Mouse (Mus musculus) ES-E14 (cell line): ENCODE measurements around the gene Nt5m. TPM values are rescaled to one million over a fixed set of nuclear protein-coding genes. Genes with fewer than 3 reads are reported as not detected.

Experiments
- DNase-seq: peaks from one replicate; pipeline ENCODE4 v3.0.0-alpha.2; 2013; ENCODE audit warnings: low read depth, low spot score
- H3K27ac ChIP-seq: 2 replicates; pipeline ENCODE4 v1.5.1; 2012; ENCODE audit warnings: low read depth, mild to moderate bottlenecking, low read length, moderate library complexity, mixed read lengths; ENCODE audit not compliant: poor library complexity, insufficient read depth, severe bottlenecking
- H3K36me3 ChIP-seq: 2 replicates; pipeline ENCODE4 v1.6.1; 2012; ENCODE audit warnings: mild to moderate bottlenecking, low read length, moderate library complexity, mixed read lengths; ENCODE audit not compliant: control insufficient read depth, poor library complexity, insufficient read depth, severe bottlenecking
- H3K4me1 ChIP-seq, 2 experiments: fragments of 150-350 bp in 1 of 2; sonication (generic) in 1 of 2; 2 replicates each; pipeline ENCODE4 v1.6.1; 2012; ENCODE audit warnings: low read length in 2 of 2, mild to moderate bottlenecking in 1 of 2, mixed read lengths in 1 of 2; ENCODE audit not compliant: control insufficient read depth in 2 of 2, insufficient read depth in 2 of 2, poor library complexity in 1 of 2
- H3K4me3 ChIP-seq, 2 experiments: fragments of 150-350 bp in 1 of 2; sonication (generic) in 1 of 2; 2 replicates each; pipeline ENCODE4 v1.5.1; 2012; ENCODE audit warnings: low read length in 2 of 2, low read depth in 1 of 2, mild to moderate bottlenecking in 1 of 2, mixed read lengths in 1 of 2; ENCODE audit not compliant: insufficient read depth in 1 of 2, poor library complexity in 1 of 2, severe bottlenecking in 1 of 2
- H3K9ac ChIP-seq: 2 replicates; pipeline ENCODE4 v1.6.1; 2012; ENCODE audit warnings: low read depth, mild to moderate bottlenecking, low read length, mixed read lengths; ENCODE audit not compliant: poor library complexity, insufficient read depth, severe bottlenecking
- H3K9me3 ChIP-seq: fragments of 150-350 bp; sonication (generic); 2 replicates; pipeline ENCODE4 v1.6.1; 2012; ENCODE audit warnings: low read depth, mild to moderate bottlenecking, low read length; ENCODE audit not compliant: control insufficient read depth, insufficient read depth
- CHD2 ChIP-seq: IDR thresholded peaks from 2 replicates; pipeline ENCODE4 v1.6.1; 2014; ENCODE audit warnings: mild to moderate bottlenecking, low read depth, low read length, inconsistent platforms
- HCFC1 ChIP-seq: IDR thresholded peaks from 2 replicates; pipeline ENCODE4 v1.6.1; 2012; ENCODE audit warnings: low read length, inconsistent platforms, borderline replicate concordance; ENCODE audit not compliant: insufficient read depth
- MAFK ChIP-seq: IDR thresholded peaks from 2 replicates; pipeline ENCODE4 v1.6.1; 2014; ENCODE audit warnings: mild to moderate bottlenecking, low read depth, low read length, inconsistent platforms; ENCODE audit not compliant: insufficient read depth
- ZC3H11A ChIP-seq: IDR thresholded peaks from 2 replicates; pipeline ENCODE4 v1.6.1; 2012; ENCODE audit warnings: low read depth, mild to moderate bottlenecking, inconsistent platforms, low read length, borderline replicate concordance
- ZNF384 ChIP-seq: IDR thresholded peaks from 2 replicates; pipeline ENCODE4 v1.6.1; 2012; ENCODE audit warnings: low read depth, low read length, inconsistent platforms
- in situ Hi-C, 2 experiments: fragments of 600-800 bp; cut with MboI; formaldehyde crosslinking; loops; one replicate each; pipeline ENCODE4 v1.15.1; 2025; ENCODE audit warnings: low sequenced_read_pairs in 2 of 2, inconsistent platforms in 1 of 2; ENCODE audit not compliant: unreplicated experiment in 2 of 2
- total RNA-seq: library from RNA; depleted of rRNA; stranded (reverse); fragments of 300-350 nt; gene quantifications from 2 replicates; pipeline ENCODE4 v1.2.3, GENCODE M21; 2012

The Nt5m gene
- total RNA-seq, 1 experiment, result 7.8 TPM

- no peaks in the 10 kb centered on the region for H3K36me3 ChIP-seq
- H3K4me1 ChIP-seq, result peaks cover 3 to 10% of the 10 kb centered on the region in 2 experiments; a peak in 3 of 4 replicates
- no peak overlapping the region for H3K27ac ChIP-seq
- H3K4me3 ChIP-seq, result no peak overlapping the region
- no peak for DNase-seq
- in situ Hi-C loops, result no loop called here
- H3K9me3 ChIP-seq, result no peaks in the 10 kb centered on the region
- TF ChIP-seq HCFC1 (no peak), ZNF384 (no peak), MAFK (no peak), CHD2 (no peak), ZC3H11A (no peak)
- no peak overlapping the region for H3K9ac ChIP-seq
Measured at GRCm38 (mm10) chr11:59911523-59911922, 72.3 kb downstream of the Nt5m start.

- Histone ChIP-seq H3K9me3 (no peaks in the 10 kb centered on the region), H3K9ac (no peak overlapping the region), H3K27ac (no peak overlapping the region), H3K4me3 (no peak overlapping the region), H3K36me3 (no peaks in the 10 kb centered on the region), H3K4me1 (peaks cover 0 to 3% of the 10 kb centered on the region in 2 experiments; a peak in 2 of 4 replicates)
- in situ Hi-C loops, result no loop called here
- TF ChIP-seq MAFK (no peak), ZNF384 (no peak), HCFC1 (no peak)
- DNase-seq, result no peak
Measured at GRCm38 (mm10) chr11:59913702-59914101, 74.5 kb downstream of the Nt5m start.

GRCm38 (mm10) chr11:59918014-59918413 is 78.8 kb downstream of the Nt5m start:
- H3K9me3 ChIP-seq, result no peaks in the 10 kb centered on the region
- no peak for TF ChIP-seq ZNF384
- TF ChIP-seq ZC3H11A, result no peak
- TF ChIP-seq MAFK, result no peak
- no peak for TF ChIP-seq CHD2
- no peak for TF ChIP-seq HCFC1
- H3K4me3 ChIP-seq, result no peak overlapping the region
- H3K4me1 ChIP-seq, result peaks cover 0 to 2% of the 10 kb centered on the region in 2 experiments; a peak in 1 of 4 replicates
- in situ Hi-C loops, result no loop called here
- H3K27ac ChIP-seq, result no peak overlapping the region
- H3K36me3 ChIP-seq, result no peaks in the 10 kb centered on the region
- DNase-seq, result no peak
- H3K9ac ChIP-seq, result no peak overlapping the region

GRCm38 (mm10) chr11:59919401-59919800 is 80.2 kb downstream of the Nt5m start:
- TF ChIP-seq ZC3H11A (no peak), MAFK (no peak), CHD2 (no peak), HCFC1 (no peak), ZNF384 (no peak)
- Histone ChIP-seq H3K9ac (no peak overlapping the region), H3K4me1 (peaks cover 0 to 2% of the 10 kb centered on the region in 2 experiments; a peak in 1 of 4 replicates), H3K4me3 (no peak overlapping the region), H3K9me3 (no peaks in the 10 kb centered on the region), H3K27ac (no peak overlapping the region), H3K36me3 (no peaks in the 10 kb centered on the region)
- in situ Hi-C loops, result no loop called here
- DNase-seq, result no peak

GRCm38 (mm10) chr11:59920331-59920730 is 81.1 kb downstream of the Nt5m start:
- Histone ChIP-seq H3K36me3 (no peaks in the 10 kb centered on the region), H3K9ac (no peak overlapping the region), H3K9me3 (no peaks in the 10 kb centered on the region), H3K4me1 (peaks cover 0 to 2% of the 10 kb centered on the region in 2 experiments; a peak in 1 of 4 replicates), H3K27ac (no peak overlapping the region), H3K4me3 (no peak overlapping the region)
- no peak for DNase-seq
- TF ChIP-seq CHD2 (no peak), ZC3H11A (no peak), MAFK (no peak), HCFC1 (no peak), ZNF384 (no peak)
- in situ Hi-C loops, result no loop called here
